Mouse (Mus musculus) kidney, embryonic 15.5 days (tissue): Measurements from ENCODE around the gene Ret. TPM values are rescaled to one million over a fixed set of nuclear protein-coding genes. Genes with fewer than 3 reads are reported as not detected.

ENCODE experiments used
- ATAC-seq: fragments of 200-750 bp; cut with Nextera tagmentation; replicated peaks from 2 replicates; pipeline ENCODE4 v1.8.0; 2017; ENCODE audit warnings: moderate TSS enrichment; ENCODE audit not compliant: low FRiP score
- H3K27ac ChIP-seq: fragments of 300-500 bp; sonication (generic); 2 replicates; pipeline ENCODE4 v1.5.1; 2015; ENCODE audit warnings: mild to moderate bottlenecking, inconsistent platforms
- H3K27me3 ChIP-seq: fragments of 300-500 bp; sonication (generic); 2 replicates; pipeline ENCODE4 v1.6.1; 2015; ENCODE audit warnings: inconsistent platforms
- H3K36me3 ChIP-seq: fragments of 300-500 bp; sonication (generic); 2 replicates; pipeline ENCODE4 v1.6.1; 2015; ENCODE audit warnings: inconsistent platforms
- H3K4me1 ChIP-seq: fragments of 300-500 bp; sonication (generic); 2 replicates; pipeline ENCODE4 v1.6.1; 2015; ENCODE audit warnings: inconsistent platforms
- H3K4me2 ChIP-seq: fragments of 300-500 bp; sonication (generic); 2 replicates; pipeline ENCODE4 v1.6.1; 2015; ENCODE audit warnings: moderate library complexity, mild to moderate bottlenecking, inconsistent platforms
- H3K4me3 ChIP-seq: fragments of 300-500 bp; sonication (generic); replicated peaks from 2 replicates; pipeline ENCODE4 v1.5.1; 2015; ENCODE audit warnings: mild to moderate bottlenecking, inconsistent platforms
- H3K9ac ChIP-seq: fragments of 300-500 bp; sonication (generic); 2 replicates; pipeline ENCODE4 v1.6.1; 2015; ENCODE audit warnings: mild to moderate bottlenecking, inconsistent platforms
- H3K9me3 ChIP-seq: fragments of 300-500 bp; sonication (generic); replicated peaks from 2 replicates; pipeline ENCODE4 v1.6.1; 2016; ENCODE audit warnings: inconsistent platforms
- WGBS: fragments of 180-500 bp; shearing (Covaris S2); methylation state at CpG from one replicate; pipeline ENCODE4 v1.1.7; 2015; ENCODE audit warnings: mixed read lengths; 5-methylcytosine and 5-hydroxymethylcytosine counted together
- polyA plus RNA-seq: library from polyadenylated mRNA; unstranded; fragments of >200 nt; fragmentation: Nextera tagmentation; extraction: Ambion mirVana; gene quantifications from 2 replicates; pipeline ENCODE4 v1.2.1, GENCODE M21; 2015

The Ret gene
- 15.3 and 17.6 TPM in 2 replicates for polyA plus RNA-seq

DNA sequence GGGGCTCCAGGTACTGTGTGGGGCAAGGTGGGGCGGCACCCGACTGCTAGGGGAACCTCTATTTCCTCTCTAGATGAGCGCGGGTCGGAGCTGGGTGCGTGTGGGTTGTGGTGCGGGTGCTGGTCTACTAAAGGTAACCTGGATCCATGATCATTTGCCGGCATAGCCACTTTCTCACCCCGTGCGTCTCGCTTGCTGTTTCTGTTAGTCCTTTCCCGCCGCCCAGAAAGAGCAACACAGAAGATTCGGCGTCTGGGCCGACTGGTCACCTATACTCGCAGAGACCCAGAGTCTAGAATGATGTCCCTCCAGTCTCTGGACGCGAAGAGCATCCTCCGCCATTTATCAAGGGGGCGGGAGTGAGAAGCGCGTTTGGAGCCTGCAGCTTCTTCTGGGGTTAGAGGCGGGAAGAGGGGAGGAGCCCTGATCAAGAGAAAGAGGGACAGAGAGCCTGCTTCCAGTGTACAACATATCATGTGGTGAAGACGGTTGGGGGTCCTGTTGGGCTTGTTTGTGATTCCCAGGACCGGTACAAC lies at the start of gene Ret:
Gene Ret, minus strand, starts transcription at position 279 of the 536 bp plus-strand sequence.
- peak within 1 kb of the TSS; percentile 100 for H3K4me2 ChIP-seq
- no peaks in the 10 kb centered on the region for H3K36me3 ChIP-seq
- H3K9me3 ChIP-seq = no peaks in the 10 kb centered on the region
- peak; percentile 20; the same call in 1 of the 2 replicates for ATAC-seq
- peaks cover 24% of the 10 kb centered on the region for H3K4me1 ChIP-seq
- peak within 1 kb of the TSS; percentile 67 for H3K4me3 ChIP-seq
- WGBS = 0% methylated on average over 26 of the region's 26 CpGs
- H3K27me3 ChIP-seq = peaks cover 72% of the 10 kb centered on the region
- H3K9ac ChIP-seq = peak within 1 kb of the TSS; percentile 42
- peak within 1 kb of the TSS; percentile 23; the same call in 1 of the 2 replicates for H3K27ac ChIP-seq

DNA sequence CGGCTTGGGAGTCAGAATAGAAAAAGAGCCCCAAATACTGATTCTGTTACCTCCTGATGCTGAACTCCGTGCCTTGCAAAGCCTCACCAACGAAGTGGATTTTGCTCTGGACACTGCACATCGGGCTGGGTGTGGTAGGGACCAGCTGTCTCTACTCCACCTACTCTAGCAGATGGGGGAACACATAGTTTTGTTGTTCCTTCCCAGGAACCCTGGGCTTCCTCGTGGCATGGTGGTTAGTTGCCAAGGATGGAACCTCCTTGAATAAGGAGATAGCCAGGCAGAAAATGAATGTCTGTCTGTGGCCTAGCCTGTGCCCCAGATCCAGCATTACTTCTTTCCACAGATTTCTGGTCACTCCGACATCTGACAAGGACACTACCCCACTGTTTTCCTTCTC lies 49.6 kb upstream of the Ret start:
- Histone ChIP-seq H3K27me3 (no peaks in the 10 kb centered on the region), H3K4me2 (no peak overlapping the region), H3K27ac (no peak overlapping the region), H3K4me1 (0 out of 2 replicates have a peak, but pooled peaks cover 2% of the 10 kb centered on the region), H3K4me3 (no peak overlapping the region), H3K9ac (no peak overlapping the region), H3K36me3 (no peaks in the 10 kb centered on the region), H3K9me3 (no peaks in the 10 kb centered on the region)
- ATAC-seq = no peak
- WGBS = 88% methylated on average over 6 of the region's 6 CpGs

DNA sequence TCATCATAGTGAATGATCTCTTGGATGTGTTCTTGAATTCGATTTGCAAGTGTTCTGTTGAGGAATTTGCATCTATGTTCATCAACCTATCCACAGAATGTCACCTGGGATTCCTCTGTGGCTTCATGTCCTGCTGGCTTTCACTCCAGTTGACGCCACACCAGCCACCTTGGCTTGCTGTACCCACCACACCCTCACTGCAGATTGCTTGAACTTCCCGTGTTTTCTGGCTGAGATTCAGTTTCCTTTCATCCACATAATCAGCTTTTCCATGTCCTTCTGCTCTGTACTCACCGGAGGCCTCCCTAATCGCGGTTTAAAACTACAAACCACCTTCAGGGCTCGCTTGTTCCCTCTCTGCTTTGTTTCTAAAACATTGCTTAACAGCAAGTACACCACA lies 46.6 kb upstream of the Ret start:
- no peak overlapping the region for H3K4me2 ChIP-seq
- H3K27ac ChIP-seq = no peak overlapping the region
- H3K36me3 ChIP-seq = no peaks in the 10 kb centered on the region
- no peaks in the 10 kb centered on the region for H3K27me3 ChIP-seq
- no peak overlapping the region for H3K9ac ChIP-seq
- no peak overlapping the region for H3K4me3 ChIP-seq
- no peaks in the 10 kb centered on the region for H3K4me1 ChIP-seq
- 79% methylated on average over 7 of the region's 7 CpGs for WGBS
- ATAC-seq = no peak
- H3K9me3 ChIP-seq = no peaks in the 10 kb centered on the region

DNA sequence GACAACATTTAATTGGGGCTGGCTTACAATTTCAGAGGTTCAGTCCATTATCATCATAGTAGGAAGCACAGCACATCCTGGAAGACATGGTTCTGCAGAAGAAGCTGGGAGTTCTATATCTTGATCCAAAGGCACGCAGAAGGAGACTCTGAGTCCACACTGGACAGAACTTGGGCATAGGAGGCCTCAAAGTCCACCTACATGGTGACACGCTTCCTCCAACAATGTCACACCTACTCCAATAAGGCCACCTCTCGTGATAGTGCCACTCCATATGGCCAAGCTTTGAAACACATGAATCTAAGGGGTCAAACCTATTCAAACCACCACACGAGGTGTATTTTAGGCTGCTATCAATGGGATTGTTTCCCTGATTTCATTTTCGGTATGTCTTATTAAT lies 45.4 kb upstream of the Ret start:
- Histone ChIP-seq H3K27ac (no peak overlapping the region), H3K9ac (no peak overlapping the region), H3K4me1 (no peaks in the 10 kb centered on the region), H3K4me3 (no peak overlapping the region), H3K9me3 (no peaks in the 10 kb centered on the region), H3K27me3 (no peaks in the 10 kb centered on the region), H3K36me3 (no peaks in the 10 kb centered on the region), H3K4me2 (no peak overlapping the region)
- 91% methylated on average over 5 of the region's 5 CpGs for WGBS
- no peak for ATAC-seq

DNA sequence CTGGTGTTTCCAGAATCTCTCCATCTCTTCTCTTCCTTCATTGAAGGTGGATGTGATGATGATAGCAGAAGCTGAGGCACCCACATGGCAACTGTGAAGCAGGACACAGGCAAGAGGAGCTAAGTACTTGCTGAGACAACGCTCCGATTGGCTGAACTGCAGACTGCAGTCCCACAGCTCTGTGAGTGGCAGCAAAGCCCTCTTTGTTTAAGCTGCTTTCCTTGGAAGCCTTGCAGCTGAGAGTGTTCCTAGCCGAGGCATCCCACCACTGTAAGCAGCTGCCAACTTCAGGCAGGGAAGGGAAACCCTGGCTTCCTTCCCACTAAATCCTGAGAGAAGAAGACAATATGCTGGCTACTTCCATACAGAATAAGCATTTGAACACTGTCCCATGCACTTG lies 28.6 kb upstream of the Ret start:
- Histone ChIP-seq H3K4me3 (no peak overlapping the region), H3K27ac (no peak overlapping the region), H3K4me1 (0 out of 2 replicates have a peak, but pooled peaks cover 5% of the 10 kb centered on the region), H3K9ac (no peak overlapping the region), H3K36me3 (no peaks in the 10 kb centered on the region), H3K4me2 (no peak overlapping the region), H3K27me3 (0 out of 2 replicates have a peak, but pooled peaks cover 4% of the 10 kb centered on the region), H3K9me3 (no peaks in the 10 kb centered on the region)
- 41% methylated on average over 3 of the region's 3 CpGs for WGBS
- no peak for ATAC-seq

DNA sequence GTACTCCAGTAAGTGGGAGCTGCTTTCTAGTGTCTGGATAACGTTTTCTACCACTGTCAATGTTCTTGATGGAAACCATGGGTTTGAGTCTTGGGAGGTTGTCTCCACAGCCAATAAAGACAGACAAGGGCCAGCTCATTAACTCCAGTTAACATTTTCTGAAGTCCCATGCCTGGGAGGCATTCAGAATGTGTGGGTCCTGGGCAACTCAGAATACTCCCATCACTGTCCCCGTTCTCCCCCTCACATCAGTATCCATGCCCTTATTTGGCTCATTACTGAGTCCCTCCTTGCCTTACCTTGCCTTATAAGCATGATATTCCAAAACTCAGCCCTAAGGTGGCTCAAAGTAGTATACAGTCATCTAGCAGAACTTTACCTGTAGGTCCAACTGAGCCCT lies 25.0 kb upstream of the Ret start:
- H3K36me3 ChIP-seq = no peaks in the 10 kb centered on the region
- H3K27ac ChIP-seq = no peak overlapping the region
- WGBS = 75% methylated on average over 2 of the region's 2 CpGs
- no peak overlapping the region for H3K9ac ChIP-seq
- no peak overlapping the region for H3K4me3 ChIP-seq
- 0 out of 2 replicates have a peak, but pooled peaks cover 4% of the 10 kb centered on the region for H3K27me3 ChIP-seq
- no peak overlapping the region for H3K4me2 ChIP-seq
- ATAC-seq = no peak
- H3K9me3 ChIP-seq = no peaks in the 10 kb centered on the region
- H3K4me1 ChIP-seq = 0 out of 2 replicates have a peak, but pooled peaks cover 5% of the 10 kb centered on the region

DNA sequence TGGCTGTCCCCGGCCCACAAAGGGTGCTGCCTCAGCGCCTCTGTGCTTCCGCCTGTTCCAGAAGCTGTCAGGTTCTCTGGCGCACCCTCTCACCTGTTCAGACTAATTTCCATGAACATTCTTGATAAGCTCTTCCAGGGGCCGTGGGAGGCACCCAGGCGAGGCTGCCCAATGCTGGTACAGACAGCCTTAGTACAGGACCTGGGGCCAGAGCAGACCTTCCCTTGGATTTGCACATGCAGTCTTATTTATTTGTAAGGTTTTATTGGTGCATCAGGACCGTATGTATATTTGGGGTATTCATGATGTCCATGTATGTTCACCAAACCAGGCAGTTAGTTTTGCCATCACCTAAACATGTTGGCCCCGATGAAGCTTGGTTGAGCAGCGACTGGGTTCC lies 18.2 kb upstream of the Ret start:
- Histone ChIP-seq H3K27me3 (no peaks in the 10 kb centered on the region), H3K9me3 (no peaks in the 10 kb centered on the region), H3K36me3 (no peaks in the 10 kb centered on the region), H3K9ac (no peak overlapping the region), H3K27ac (no peak overlapping the region), H3K4me1 (no peaks in the 10 kb centered on the region), H3K4me3 (no peak overlapping the region), H3K4me2 (no peak overlapping the region)
- ATAC-seq = no peak
- WGBS = 92% methylated on average over 9 of the region's 9 CpGs

DNA sequence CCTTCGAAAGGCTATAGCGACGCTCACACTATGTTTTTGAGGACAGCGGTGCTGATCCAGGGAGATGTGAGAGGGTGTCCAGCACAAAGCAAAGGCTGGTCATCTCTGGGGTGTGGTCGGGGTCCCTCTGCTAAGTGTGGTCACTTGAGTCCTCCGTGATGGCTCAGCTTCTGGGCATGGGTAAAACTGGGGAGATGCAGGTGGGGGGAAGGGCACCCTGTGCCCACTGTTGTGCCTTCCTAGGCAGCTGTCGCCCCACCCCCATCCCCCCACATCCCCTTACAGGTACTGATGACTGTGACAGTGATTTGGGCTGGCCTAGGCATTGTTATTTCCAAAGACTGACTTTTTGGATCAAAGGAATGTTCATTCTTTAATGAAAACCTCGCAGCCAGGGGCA lies 10.8 kb upstream of the Ret start:
- H3K4me1 ChIP-seq = peaks cover 9% of the 10 kb centered on the region
- H3K9ac ChIP-seq = no peak overlapping the region
- H3K4me2 ChIP-seq = no peak overlapping the region
- no peaks in the 10 kb centered on the region for H3K36me3 ChIP-seq
- no peaks in the 10 kb centered on the region for H3K9me3 ChIP-seq
- no peaks in the 10 kb centered on the region for H3K27me3 ChIP-seq
- 83% methylated on average over 8 of the region's 8 CpGs for WGBS
- H3K27ac ChIP-seq = no peak overlapping the region
- no peak overlapping the region for H3K4me3 ChIP-seq
- no peak for ATAC-seq

DNA sequence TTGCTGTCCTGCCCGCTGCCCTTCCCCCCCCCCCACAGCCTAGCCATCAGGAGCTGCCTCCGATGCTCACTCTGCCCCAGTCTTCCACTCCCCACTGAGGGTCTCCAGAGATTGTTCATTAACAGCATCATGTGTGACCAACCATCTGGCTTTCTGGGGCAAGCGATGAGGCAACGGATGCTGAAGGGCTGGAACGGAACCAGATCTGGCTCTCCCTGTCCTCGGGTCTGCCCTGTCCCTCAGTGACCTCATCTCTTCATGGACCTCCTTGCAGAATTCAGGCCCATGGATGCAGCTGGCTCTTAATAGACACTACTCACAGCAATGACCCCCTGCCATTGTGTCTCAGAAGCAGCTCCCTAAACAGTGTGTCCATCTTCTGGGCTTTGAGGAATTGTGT lies 8.9 kb upstream of the Ret start:
- Histone ChIP-seq H3K9me3 (no peaks in the 10 kb centered on the region), H3K4me2 (no peak overlapping the region), H3K9ac (no peak overlapping the region), H3K36me3 (no peaks in the 10 kb centered on the region), H3K4me3 (no peak overlapping the region), H3K27ac (no peak overlapping the region), H3K4me1 (peaks cover 9% of the 10 kb centered on the region), H3K27me3 (no peaks in the 10 kb centered on the region)
- WGBS = 79% methylated on average over 6 of the region's 6 CpGs
- no peak for ATAC-seq

DNA sequence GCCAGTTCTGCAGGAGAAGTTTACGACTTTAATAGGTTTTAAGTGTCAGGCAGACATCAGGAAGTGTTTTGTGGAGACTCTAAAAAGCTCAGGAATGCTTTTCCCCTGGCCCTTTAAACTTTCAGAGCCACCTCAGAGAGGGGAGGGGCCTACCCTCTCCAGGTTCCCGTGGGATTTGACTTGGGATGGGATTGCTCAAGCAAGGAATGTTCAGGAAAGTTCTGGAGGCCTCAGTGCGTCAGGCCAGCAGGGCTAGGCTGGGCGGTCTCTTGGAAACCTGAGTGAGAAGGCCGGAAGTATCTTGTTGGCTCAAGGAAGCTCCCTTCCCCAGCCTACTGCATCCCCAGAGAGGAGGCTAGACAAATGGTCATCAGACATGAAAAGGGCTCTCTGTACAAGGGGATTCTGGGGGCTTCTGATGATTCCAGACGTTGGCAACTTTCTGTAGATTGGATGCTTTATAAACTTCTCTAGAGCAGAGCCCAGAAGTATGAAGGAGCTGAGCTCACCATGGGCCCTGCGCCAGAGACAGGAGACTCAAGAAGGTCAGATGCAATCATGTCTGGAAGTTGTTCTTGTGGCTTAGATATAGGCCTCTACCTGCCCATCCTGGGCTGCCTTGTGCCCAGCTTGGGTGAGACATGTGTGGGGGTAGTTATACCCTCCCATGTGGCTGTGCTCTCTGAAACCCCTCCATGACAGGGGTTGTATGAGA lies 7.8 kb upstream of the Ret start:
- no peaks in the 10 kb centered on the region for H3K36me3 ChIP-seq
- H3K4me1 ChIP-seq = peaks cover 9% of the 10 kb centered on the region
- H3K9me3 ChIP-seq = no peaks in the 10 kb centered on the region
- 27% methylated on average over 7 of the region's 7 CpGs for WGBS
- H3K4me2 ChIP-seq = no peak overlapping the region
- H3K9ac ChIP-seq = no peak overlapping the region
- no peaks in the 10 kb centered on the region for H3K27me3 ChIP-seq
- H3K4me3 ChIP-seq = no peak overlapping the region
- no peak overlapping the region for H3K27ac ChIP-seq
- ATAC-seq = 0 out of 2 replicates have a peak, but pooled peaks have one; percentile 54

DNA sequence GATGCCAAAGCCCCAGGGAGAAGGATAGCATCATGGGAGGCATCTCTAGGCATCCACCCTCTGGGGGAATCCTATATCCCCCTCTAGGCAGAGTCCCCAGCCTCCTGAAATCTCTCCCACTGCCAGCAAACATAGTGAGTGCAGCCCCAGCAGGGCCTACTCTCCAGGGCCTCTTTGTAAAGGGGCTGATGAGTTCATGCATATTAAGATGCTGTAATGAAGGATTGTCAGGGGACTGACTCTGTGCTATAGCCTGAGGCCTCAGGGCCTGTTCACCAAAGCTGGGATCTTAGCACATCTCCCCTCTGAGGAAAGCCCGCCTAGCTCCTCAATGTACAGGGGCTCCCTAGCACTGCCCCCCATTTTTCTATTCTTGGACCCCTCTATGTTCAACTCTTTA lies 6.6 kb upstream of the Ret start:
- 94% methylated on average over 1 of the region's 1 CpGs for WGBS
- H3K36me3 ChIP-seq = no peaks in the 10 kb centered on the region
- H3K27ac ChIP-seq = no peak overlapping the region
- no peak overlapping the region for H3K4me3 ChIP-seq
- H3K4me2 ChIP-seq = no peak overlapping the region
- no peak for ATAC-seq
- no peak overlapping the region for H3K9ac ChIP-seq
- H3K9me3 ChIP-seq = no peaks in the 10 kb centered on the region
- peaks cover 11% of the 10 kb centered on the region for H3K27me3 ChIP-seq
- H3K4me1 ChIP-seq = peaks cover 9% of the 10 kb centered on the region

DNA sequence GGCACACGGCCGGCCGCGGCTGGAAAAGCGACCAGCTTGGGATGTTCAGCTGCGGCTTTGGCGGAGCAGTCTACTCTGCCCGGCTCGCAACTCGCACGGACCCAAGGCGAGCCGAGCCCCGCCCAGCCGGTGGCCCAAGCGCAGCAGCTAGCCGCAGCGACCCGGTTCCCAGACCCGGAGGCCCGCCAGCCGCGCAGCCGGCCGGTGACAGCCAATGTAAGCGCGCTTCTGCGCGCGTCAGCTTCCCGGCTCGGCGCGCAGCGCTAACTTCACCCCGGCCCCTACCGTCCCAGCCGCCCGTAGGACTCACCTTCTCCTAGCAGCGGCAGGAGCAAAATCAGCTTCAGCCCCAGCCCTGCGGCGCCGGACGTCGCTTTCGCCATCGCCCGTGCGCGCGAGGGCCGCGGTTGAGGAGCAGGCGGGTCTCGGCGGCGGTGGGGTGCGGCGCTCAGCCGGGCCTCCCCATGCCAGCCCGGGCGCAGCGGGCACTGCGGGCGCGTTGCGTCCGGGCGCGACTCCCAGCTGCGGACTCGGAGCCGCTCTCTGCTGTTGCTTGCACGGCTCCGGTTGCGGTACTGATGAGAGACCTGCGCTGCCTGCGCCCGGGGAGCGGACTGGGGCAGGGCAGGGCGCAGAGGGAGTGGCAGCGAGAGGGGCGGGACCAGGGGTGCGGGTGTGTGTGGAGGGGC lies 623 bp downstream of the Ret start:
- ATAC-seq = peak; percentile 83
- Histone ChIP-seq H3K9ac (peak overlapping the region; percentile 42), H3K9me3 (no peaks in the 10 kb centered on the region), H3K36me3 (no peaks in the 10 kb centered on the region), H3K27me3 (peaks cover 78% of the 10 kb centered on the region), H3K4me3 (peak overlapping the region; percentile 67), H3K4me2 (peak overlapping the region; percentile 100), H3K27ac (peak overlapping the region; percentile 23; the same call in 1 of the 2 replicates), H3K4me1 (peaks cover 24% of the 10 kb centered on the region)
- WGBS = under 1% methylated on average over 81 of the region's 84 CpGs
